Mouse (Mus musculus) forebrain, embryonic 14.5 days (tissue): ENCODE measurements around the gene Golga5. TPM values are rescaled to one million over a fixed set of nuclear protein-coding genes. Genes with fewer than 3 reads are reported as not detected.

Experiments used
- ATAC-seq: fragments of 200-750 bp; cut with Nextera tagmentation; 2 replicates; pipeline ENCODE4 v1.8.0; 2017; ENCODE audit warnings: mild to moderate bottlenecking, moderate library complexity
- DNase-seq: peaks from one replicate; pipeline ENCODE4 v3.0.0-alpha.2; 2015; ENCODE audit warnings: low spot score
- H3K27ac ChIP-seq: fragments of 300-500 bp; sonication (generic); 2 replicates; pipeline ENCODE4 v1.5.1; 2014; ENCODE audit warnings: low read depth, mild to moderate bottlenecking, control low read depth, low read length, moderate library complexity
- H3K27me3 ChIP-seq: fragments of 300-500 bp; sonication (generic); replicated peaks from 2 replicates; pipeline ENCODE4 v1.6.1; 2014; ENCODE audit warnings: low read length, control low read depth, mixed read lengths; ENCODE audit not compliant: control insufficient read depth, insufficient read depth
- H3K36me3 ChIP-seq: fragments of 300-500 bp; sonication (generic); 2 replicates; pipeline ENCODE4 v1.6.1; 2014; ENCODE audit warnings: low read length, control low read depth; ENCODE audit not compliant: control insufficient read depth, insufficient read depth
- H3K4me1 ChIP-seq: fragments of 300-500 bp; sonication (generic); 2 replicates; pipeline ENCODE4 v1.6.1; 2014; ENCODE audit warnings: antibody characterized with exemption, low read length, control low read depth; ENCODE audit not compliant: control insufficient read depth, insufficient read depth
- H3K4me2 ChIP-seq: fragments of 300-500 bp; sonication (generic); 2 replicates; pipeline ENCODE4 v1.6.1; 2014; ENCODE audit warnings: mild to moderate bottlenecking, control low read depth, low read length
- H3K4me3 ChIP-seq: fragments of 300-500 bp; sonication (generic); 2 replicates; pipeline ENCODE4 v1.5.1; 2014; ENCODE audit warnings: low read depth, low read length, control low read depth
- H3K9ac ChIP-seq: fragments of 300-500 bp; sonication (generic); 2 replicates; pipeline ENCODE4 v1.6.1; 2014; ENCODE audit warnings: mild to moderate bottlenecking, low read length, control low read depth, moderate library complexity
- H3K9me3 ChIP-seq: fragments of 300-500 bp; sonication (generic); replicated peaks from 2 replicates; pipeline ENCODE4 v1.6.1; 2016; ENCODE audit warnings: low read length, control low read depth, mixed read lengths; ENCODE audit not compliant: control insufficient read depth
- WGBS: fragments of 180-500 bp; shearing (Covaris S2); extraction: QIAGEN DNeasy Blood & Tissue Kit; methylation state at CpG from one replicate; pipeline ENCODE4 v1.1.7; 2014; 5-methylcytosine and 5-hydroxymethylcytosine counted together
- polyA plus RNA-seq: library from polyadenylated mRNA; unstranded; fragments of >200 nt; fragmentation: Nextera tagmentation; extraction: Ambion mirVana; gene quantifications from 2 replicates; pipeline ENCODE4 v1.2.1, GENCODE M21; 2014

Gene Golga5
- polyA plus RNA-seq = 34.1 and 34.2 TPM in 2 replicates

DNA sequence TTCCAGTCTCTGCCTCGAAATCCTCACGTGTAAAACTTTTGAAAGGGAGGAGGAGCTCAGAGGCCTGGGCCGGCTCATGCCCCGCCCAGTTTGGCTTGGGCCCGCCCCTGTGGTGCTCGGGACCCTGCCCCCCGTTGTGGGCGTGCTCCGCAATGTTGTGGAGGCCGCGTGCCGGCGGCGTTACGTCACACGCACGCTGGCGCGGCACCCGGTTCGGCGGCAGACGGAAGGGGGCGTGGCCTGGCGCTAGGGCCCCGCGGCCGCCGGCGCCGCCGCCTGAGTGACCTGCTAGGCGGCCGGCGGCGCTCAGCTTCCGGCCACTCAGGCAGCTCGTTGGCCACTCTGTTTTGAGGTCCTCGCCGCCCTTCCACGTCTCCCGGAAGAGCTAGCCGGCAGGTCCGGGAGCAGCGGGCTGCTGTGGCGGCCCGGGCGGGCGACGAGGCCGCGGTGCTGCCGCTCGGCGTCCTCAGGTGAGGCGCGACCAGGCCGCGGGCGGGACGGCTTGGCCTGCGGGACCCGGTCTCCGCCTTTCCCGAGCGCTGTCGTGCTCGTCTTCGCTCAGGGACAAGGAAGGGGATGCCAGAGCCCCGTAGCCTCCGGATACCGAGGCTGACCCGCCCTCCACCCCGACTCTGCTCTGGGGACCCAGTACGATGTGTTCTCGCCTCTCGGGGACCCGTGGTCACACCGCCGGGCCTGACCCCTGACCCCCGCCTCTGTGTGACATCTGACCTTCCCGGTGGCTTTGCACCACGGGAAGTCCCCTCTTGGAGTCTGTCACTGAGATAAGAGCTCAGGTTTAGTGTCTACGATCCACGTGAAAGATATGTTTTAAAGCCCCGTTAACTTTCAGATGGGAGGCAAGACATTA lies at the start of gene Golga5:
TSS of gene Golga5 (plus strand) at position 242 of the 871 bp plus-strand sequence.
- H3K9ac ChIP-seq = peak within 1 kb of the TSS; percentile 87
- peak within 1 kb of the TSS; percentile 83 for H3K4me3 ChIP-seq
- under 1% methylated on average over 86 of the region's 86 CpGs for WGBS
- no peaks in the 10 kb centered on the region for H3K9me3 ChIP-seq
- H3K4me1 ChIP-seq = 0 out of 2 replicates have a peak, but pooled peaks cover 3% of the 10 kb centered on the region
- H3K4me2 ChIP-seq = peak within 1 kb of the TSS; percentile 89
- H3K27me3 ChIP-seq = no peaks in the 10 kb centered on the region
- peaks cover 15% of the 10 kb centered on the region for H3K36me3 ChIP-seq
- ATAC-seq (peak; percentile 99), DNase-seq (peak; percentile 97)
- peak within 1 kb of the TSS; percentile 65 for H3K27ac ChIP-seq

DNA sequence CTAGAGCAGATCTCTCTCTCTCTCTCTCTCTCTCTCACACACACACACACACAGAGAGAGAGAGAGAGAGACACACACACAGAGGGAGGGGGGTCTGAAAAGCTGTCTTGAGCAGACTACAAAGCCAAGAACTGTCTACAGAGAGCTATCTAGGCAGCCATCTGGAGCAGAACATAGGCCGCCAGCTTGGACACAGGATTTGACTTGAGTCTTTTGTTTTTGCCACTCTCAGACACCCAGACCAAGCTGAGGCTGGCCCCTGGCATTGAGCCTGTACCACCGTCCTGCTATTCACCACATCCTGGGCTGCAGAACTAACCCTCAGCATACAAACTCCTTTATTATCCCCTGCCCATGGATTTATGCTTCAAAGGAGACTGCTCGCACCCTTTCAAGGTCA lies 49.4 kb upstream of the Golga5 start:
- Histone ChIP-seq H3K27me3 (no peaks in the 10 kb centered on the region), H3K27ac (no peak overlapping the region; the same call in 1 of the 2 replicates), H3K36me3 (no peaks in the 10 kb centered on the region), H3K4me2 (no peak overlapping the region), H3K4me1 (peaks cover 4% of the 10 kb centered on the region; the same call in 1 of the 2 replicates), H3K9me3 (no peaks in the 10 kb centered on the region), H3K9ac (no peak overlapping the region), H3K4me3 (no peak overlapping the region)
- WGBS = 35% methylated on average over 3 of the region's 3 CpGs
- ATAC-seq (0 out of 2 replicates have a peak, but pooled peaks have one; percentile 46), DNase-seq (peak; percentile 51)

DNA sequence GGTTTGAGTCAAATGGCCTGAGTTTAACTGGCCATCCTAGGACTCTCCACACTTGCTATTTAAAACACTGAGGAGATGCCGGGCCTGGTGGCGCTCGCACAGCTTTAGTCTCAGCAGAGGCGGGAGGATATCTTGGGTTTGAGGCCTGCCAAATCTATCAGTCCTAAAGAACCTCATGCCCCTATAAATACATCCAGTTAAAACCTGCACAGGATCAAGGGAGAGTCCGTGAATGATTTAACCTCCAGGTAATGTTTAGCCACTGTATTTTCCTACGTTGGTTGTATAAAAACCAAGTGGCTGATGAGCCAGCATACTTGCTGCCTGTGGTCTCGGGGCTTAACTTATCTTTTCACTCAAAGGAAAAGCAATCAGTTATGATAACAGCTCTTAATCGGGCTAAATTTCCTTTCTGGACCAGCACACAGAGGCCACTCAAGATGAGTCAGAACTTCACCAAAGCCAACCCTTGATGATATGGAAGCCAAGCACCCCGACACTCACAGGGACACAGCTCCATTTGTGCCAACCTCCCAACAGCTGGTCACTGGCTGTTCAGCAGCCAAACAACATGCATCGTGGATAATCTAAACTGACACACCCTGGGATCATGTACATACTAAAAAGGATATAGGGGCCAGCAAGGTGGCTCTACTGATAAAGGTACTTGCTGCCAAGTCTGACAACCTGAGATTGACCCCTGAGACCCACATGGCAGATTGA lies 48.6 kb upstream of the Golga5 start:
- DNase-seq (no peak), ATAC-seq (no peak)
- Histone ChIP-seq H3K27ac (no peak overlapping the region; the same call in 1 of the 2 replicates), H3K27me3 (no peaks in the 10 kb centered on the region), H3K36me3 (no peaks in the 10 kb centered on the region), H3K4me1 (peaks cover 4% of the 10 kb centered on the region; the same call in 1 of the 2 replicates), H3K9ac (no peak overlapping the region), H3K4me3 (no peak overlapping the region), H3K4me2 (no peak overlapping the region), H3K9me3 (no peaks in the 10 kb centered on the region)
- 91% methylated on average over 10 of the region's 10 CpGs for WGBS

DNA sequence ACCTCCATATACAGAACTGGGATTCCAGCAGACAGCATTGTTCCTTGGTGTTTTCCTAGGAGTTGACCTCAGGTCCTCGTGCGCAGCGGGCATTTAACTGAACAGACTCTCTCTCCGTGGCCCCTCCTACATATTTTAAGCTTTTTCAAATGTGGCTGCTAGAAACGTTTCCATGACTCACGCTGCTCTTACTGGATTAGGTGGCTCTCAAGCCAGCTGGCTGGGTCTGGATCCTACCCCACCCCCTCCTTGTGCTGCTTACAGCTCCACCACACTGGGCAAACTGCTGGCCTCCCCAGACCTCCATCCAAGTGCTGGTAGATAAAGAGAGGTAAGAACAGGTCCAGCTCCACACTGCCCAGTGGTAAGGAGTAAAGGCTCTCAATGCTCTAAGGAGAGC lies 46.9 kb upstream of the Golga5 start:
- DNase-seq = no peak
- 86% methylated on average over 6 of the region's 6 CpGs for WGBS

DNA sequence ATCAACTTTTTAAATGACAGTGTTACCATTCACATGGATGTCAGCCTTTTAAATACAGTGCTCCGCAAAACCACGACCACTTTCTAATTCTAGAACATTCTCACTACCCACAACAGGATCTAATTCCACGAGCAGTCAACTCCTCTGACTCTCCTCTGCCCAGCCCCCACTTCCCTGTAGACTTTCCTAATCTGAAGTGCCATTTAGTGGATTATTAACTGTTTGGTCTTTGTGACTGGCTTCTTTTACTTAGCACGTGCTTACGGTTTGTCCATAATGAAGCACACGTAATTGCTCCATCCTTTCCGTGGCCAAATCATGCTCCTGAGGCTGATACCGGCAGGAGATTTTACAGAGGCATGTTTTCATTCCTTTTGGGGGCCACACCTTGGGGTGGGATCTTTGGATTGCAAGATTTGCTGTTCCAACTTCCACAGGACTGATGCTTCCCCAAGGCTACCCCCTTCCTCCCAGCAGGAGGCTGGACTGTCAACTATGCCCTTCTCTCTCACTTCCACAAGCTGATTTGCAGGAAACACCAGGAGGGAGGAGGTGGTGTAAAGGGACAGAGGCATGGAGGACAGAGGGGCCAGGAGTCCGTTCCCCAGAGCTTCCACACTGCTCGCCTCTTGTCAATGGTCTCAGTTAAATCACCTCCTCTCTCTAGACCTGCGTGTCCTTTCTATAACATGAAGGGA lies 46.2 kb upstream of the Golga5 start:
- Histone ChIP-seq H3K4me3 (no peak overlapping the region), H3K27me3 (no peaks in the 10 kb centered on the region), H3K9me3 (no peaks in the 10 kb centered on the region), H3K9ac (no peak overlapping the region), H3K36me3 (no peaks in the 10 kb centered on the region), H3K27ac (no peak overlapping the region), H3K4me2 (no peak overlapping the region), H3K4me1 (peaks cover 4% of the 10 kb centered on the region; the same call in 1 of the 2 replicates)
- WGBS = 92% methylated on average over 11 of the region's 11 CpGs
- DNase-seq (no peak), ATAC-seq (no peak)

More for the DNA sequence above, 46.9 kb upstream of the Golga5 start:
- Histone ChIP-seq H3K27me3 (no peaks in the 10 kb centered on the region), H3K36me3 (no peaks in the 10 kb centered on the region), H3K4me1 (peaks cover 4% of the 10 kb centered on the region; the same call in 1 of the 2 replicates), H3K9ac (no peak overlapping the region), H3K4me2 (no peak overlapping the region), H3K27ac (no peak overlapping the region), H3K9me3 (no peaks in the 10 kb centered on the region), H3K4me3 (no peak overlapping the region)
- ATAC-seq = no peak

DNA sequence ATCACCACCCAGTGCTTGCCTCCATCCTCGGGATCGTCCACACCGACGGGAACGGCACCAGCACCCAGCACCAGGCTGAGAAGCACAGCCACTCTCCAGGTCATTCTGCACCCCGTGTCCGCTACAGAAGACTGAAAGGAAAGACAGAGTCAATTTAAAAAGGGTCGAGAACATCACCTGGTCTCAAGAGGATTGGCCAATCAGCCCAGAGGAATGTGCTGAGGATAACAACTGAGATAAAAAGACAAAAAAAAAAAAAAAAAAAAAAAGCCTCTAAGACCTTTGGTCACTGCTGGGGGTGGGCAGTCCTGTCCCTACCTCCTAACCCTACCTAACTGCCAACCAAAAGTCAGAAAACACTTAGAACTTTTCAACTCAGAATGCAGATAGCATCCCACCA lies 45.3 kb upstream of the Golga5 start:
- Histone ChIP-seq H3K9ac (no peak overlapping the region), H3K27ac (no peak overlapping the region), H3K27me3 (no peaks in the 10 kb centered on the region), H3K9me3 (no peaks in the 10 kb centered on the region), H3K4me3 (no peak overlapping the region), H3K4me1 (peaks cover 4% of the 10 kb centered on the region; the same call in 1 of the 2 replicates), H3K36me3 (no peaks in the 10 kb centered on the region), H3K4me2 (no peak overlapping the region)
- ATAC-seq (no peak), DNase-seq (no peak)
- 96% methylated on average over 8 of the region's 8 CpGs for WGBS

DNA sequence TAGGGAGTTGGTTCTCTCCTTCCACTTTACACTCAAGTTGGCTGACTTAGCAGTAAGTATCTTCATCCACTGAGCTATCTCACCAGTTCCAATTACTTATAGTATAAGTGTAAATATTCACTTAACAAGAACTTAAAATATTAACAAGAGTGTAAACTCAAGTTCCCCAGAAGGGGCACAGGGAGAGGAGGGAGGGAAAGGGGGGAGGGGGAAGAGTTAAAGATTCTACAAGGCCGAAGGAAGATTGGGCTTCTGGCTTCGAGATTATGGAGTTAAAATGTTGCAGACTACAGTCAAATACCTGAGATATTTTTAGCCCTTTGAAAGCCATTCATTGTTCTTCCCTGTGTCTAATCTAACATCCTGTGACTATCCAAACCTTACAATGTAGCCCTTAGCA lies 44.5 kb upstream of the Golga5 start:
- H3K4me1 ChIP-seq = peaks cover 2% of the 10 kb centered on the region; the same call in 1 of the 2 replicates
- H3K4me3 ChIP-seq = no peak overlapping the region
- no peaks in the 10 kb centered on the region for H3K9me3 ChIP-seq
- H3K4me2 ChIP-seq = no peak overlapping the region
- 82% methylated on average over 2 of the region's 2 CpGs for WGBS
- no peak overlapping the region for H3K27ac ChIP-seq
- no peak overlapping the region for H3K9ac ChIP-seq
- no peaks in the 10 kb centered on the region for H3K27me3 ChIP-seq
- no peak for DNase-seq
- no peaks in the 10 kb centered on the region for H3K36me3 ChIP-seq
- no peak for ATAC-seq

DNA sequence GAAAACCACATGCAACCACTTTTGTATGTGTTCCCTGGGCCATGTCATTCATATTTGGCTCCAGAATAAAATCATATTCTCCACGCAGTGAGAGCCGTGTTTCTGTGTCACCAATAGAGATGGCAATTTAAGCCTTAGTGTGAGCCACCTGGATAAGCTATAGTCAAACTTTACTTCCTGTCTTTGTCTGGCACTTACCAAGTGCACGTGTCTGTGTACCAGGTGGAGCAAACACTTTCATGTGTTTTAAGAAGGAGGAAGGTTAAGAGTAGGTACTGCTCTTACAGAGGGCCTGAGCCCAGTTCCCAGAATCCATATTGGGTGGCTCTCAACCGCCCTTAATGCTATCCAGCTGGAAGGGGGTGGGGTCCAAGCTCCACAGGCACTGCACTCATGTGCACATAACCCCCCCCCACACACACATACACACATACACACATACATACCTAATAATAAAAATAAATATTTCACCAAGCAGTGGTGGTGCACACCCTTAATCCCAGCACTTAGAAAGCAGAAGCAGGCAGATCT lies 43.8 kb upstream of the Golga5 start:
- WGBS = 90% methylated on average over 4 of the region's 4 CpGs

More for the DNA sequence above, 43.8 kb upstream of the Golga5 start:
- H3K36me3 ChIP-seq = no peaks in the 10 kb centered on the region
- no peaks in the 10 kb centered on the region for H3K27me3 ChIP-seq
- no peak overlapping the region for H3K9ac ChIP-seq
- H3K4me1 ChIP-seq = no peaks in the 10 kb centered on the region
- ATAC-seq (no peak), DNase-seq (no peak)
- H3K4me3 ChIP-seq = no peak overlapping the region
- no peak overlapping the region for H3K27ac ChIP-seq
- H3K9me3 ChIP-seq = no peaks in the 10 kb centered on the region
- no peak overlapping the region for H3K4me2 ChIP-seq
